Mouse (Mus musculus) left cerebral cortex, postnatal 36 days (tissue): Measurements from ENCODE around the gene Srrm3. TPM values are rescaled to one million over a fixed set of nuclear protein-coding genes. Genes with fewer than 3 reads are reported as not detected.

ENCODE experiments used
- DNase-seq, 2 experiments: peaks; one replicate each; pipeline ENCODE4 v3.0.0; 2021 to 2022; ENCODE audit warnings: low spot score in 2 of 2, mixed read lengths in 1 of 2
- intact Hi-C: fragments of 180-260 bp; cut with DNase I; formaldehyde crosslinking; loops from one replicate; pipeline ENCODE4 v1.15.1; 2025
- total RNA-seq, 2 experiments: library from RNA; stranded (reverse); gene quantifications; 2 replicates each; pipeline ENCODE4 v1.2.3; 2021

Gene Srrm3
- total RNA-seq, 2 experiments from 2014 or later, result 65.0 to 119 TPM

GRCm38 (mm10) chr5:135807263-135807637, 560 bp downstream of the Srrm3 start:
- intact Hi-C loops, result loop anchor here (2.0 kb wide), 1 partner anchor 40 kb away; no protein-coding TSS in a partner anchor
- DNase-seq, result peak; percentile 40 to 54

GRCm38 (mm10) chr5:135812991-135813390, 6.3 kb downstream of the Srrm3 start:
- DNase-seq, result peak; percentile 70 to 73
- intact Hi-C loops, result no loop called here

GRCm38 (mm10) chr5:135818491-135818890, 11.8 kb downstream of the Srrm3 start:
- DNase-seq, result no peak
- intact Hi-C loops, result no loop called here

GRCm38 (mm10) chr5:135822316-135822944, 15.7 kb downstream of the Srrm3 start:
- DNase-seq, result no peak

GRCm38 (mm10) chr5:135824517-135824916, 17.8 kb downstream of the Srrm3 start:
- DNase-seq, result no peak
- intact Hi-C loops, result no loop called here

More at GRCm38 (mm10) chr5:135822316-135822944, 15.7 kb downstream of the Srrm3 start:
- intact Hi-C loops, result no loop called here

GRCm38 (mm10) chr5:135826225-135826624, 19.5 kb downstream of the Srrm3 start:
- no peak for DNase-seq
- intact Hi-C loops, result no loop called here

- intact Hi-C loops, result no loop called here
- DNase-seq, result no peak
These were observed 22.7 kb downstream of the Srrm3 start for GRCm38 (mm10) chr5:135829381-135829780.

- intact Hi-C loops, result no loop called here
- peak; percentile 49 to 54 for DNase-seq
These were observed 26.0 kb downstream of the Srrm3 start for GRCm38 (mm10) chr5:135832729-135833128.

- intact Hi-C loops, result no loop called here
- peak; percentile 69 to 74 for DNase-seq
These were observed 28.2 kb downstream of the Srrm3 start for GRCm38 (mm10) chr5:135834769-135835491.

GRCm38 (mm10) chr5:135835492-135835858, 28.8 kb downstream of the Srrm3 start:
- intact Hi-C loops, result no loop called here
- DNase-seq, result no peak

GRCm38 (mm10) chr5:135835981-135836380, 29.3 kb downstream of the Srrm3 start:
- intact Hi-C loops, result no loop called here
- no peak for DNase-seq

- intact Hi-C loops, result no loop called here
- DNase-seq, result no peak
These were observed 35.0 kb downstream of the Srrm3 start for GRCm38 (mm10) chr5:135841651-135842050.

GRCm38 (mm10) chr5:135843418-135843817, 36.7 kb downstream of the Srrm3 start:
- intact Hi-C loops, result no loop called here
- no peak for DNase-seq

- no peak for DNase-seq
- intact Hi-C loops, result loop anchor here (2.0 kb wide), 1 partner anchor 39 kb away; the partner anchor contains the start of gene Srrm3
These were observed 39.1 kb downstream of the Srrm3 start for GRCm38 (mm10) chr5:135845676-135846320.

- no peak for DNase-seq
- intact Hi-C loops, result loop anchor here (2.0 kb wide), 1 partner anchor 41 kb away; the partner anchor contains the start of gene Srrm3
These were observed 40.8 kb downstream of the Srrm3 start for GRCm38 (mm10) chr5:135847460-135847859.

GRCm38 (mm10) chr5:135847881-135848280, 41.2 kb downstream of the Srrm3 start:
- intact Hi-C loops, result loop anchor here (2.0 kb wide), 1 partner anchor 41 kb away; the partner anchor contains the start of gene Srrm3
- no peak for DNase-seq

GRCm38 (mm10) chr5:135851024-135851423, 44.3 kb downstream of the Srrm3 start:
- DNase-seq, result peak in 1 of 2 experiments; percentile 48
- intact Hi-C loops, result no loop called here

- intact Hi-C loops, result no loop called here
- DNase-seq, result no peak
These were observed 44.8 kb downstream of the Srrm3 start for GRCm38 (mm10) chr5:135851481-135851880.

GRCm38 (mm10) chr5:135852421-135852820, 45.7 kb downstream of the Srrm3 start:
- DNase-seq, result no peak
- intact Hi-C loops, result no loop called here

- intact Hi-C loops, result no loop called here
- DNase-seq, result no peak
These were observed 47.0 kb downstream of the Srrm3 start for GRCm38 (mm10) chr5:135853731-135854130.
